ENCODE assay signal across 8 mouse cellular contexts in genomic region chr5:125178171-125179006, GRCm38 (mm10). TPM values are rescaled to one million over a fixed set of nuclear protein-coding genes. Genes with fewer than 3 reads are reported as not detected.
DNase-seq lines count a peak whose midpoint lies in the region; ATAC-seq and TF ChIP-seq lines count a peak whose summit lies in the region.

No protein-coding gene starts in this region.

- under 1% methylated on average over 60 of the region's 60 CpGs for WGBS in intestine, embryonic 16.5 days
- WGBS in liver, adult 2 months, result under 1% methylated on average over 60 of the region's 60 CpGs
- under 1% methylated on average over 44 of the region's 60 CpGs for WGBS in stomach, postnatal 0 days

- H3K9me3 ChIP-seq in intestine, embryonic 16.5 days (ENCODE audit: control insufficient read depth, low read length), result no peaks in the 10 kb centered on the region
- no peaks in the 10 kb centered on the region for H3K9me3 ChIP-seq in stomach, postnatal 0 days (ENCODE audit: control insufficient read depth, low read length)

- H3K4me1 ChIP-seq in intestine, embryonic 16.5 days (ENCODE audit: control insufficient read depth, insufficient read depth, low read length), result peaks cover 48% of the 10 kb centered on the region
- peaks cover 33% of the 10 kb centered on the region for H3K4me1 ChIP-seq in liver, adult 2 months (ENCODE audit: control insufficient read depth, insufficient read depth, low read length)
- peaks cover 8% of the 10 kb centered on the region for H3K4me1 ChIP-seq in stomach, postnatal 0 days (replicated peaks; ENCODE audit: control insufficient read depth, insufficient read depth)

- H3K79me2 ChIP-seq in liver, adult 2 months (ENCODE audit: control insufficient read depth, insufficient read depth, low read length), result peaks cover 19% of the 10 kb centered on the region; the same call in 1 of the 2 replicates

- 0 out of 2 replicates have a peak, but pooled peaks have one; percentile 3 for TF ChIP-seq CTCF in liver, adult 2 months (IDR thresholded peaks at IDR 0.05; ENCODE audit: low read depth, low read length)
- TF ChIP-seq CTCF in stomach, postnatal 0 days (IDR thresholded peaks at IDR 0.05; ENCODE audit: low read depth), result no peak

- peak overlapping the region; percentile 94 for H3K27ac ChIP-seq in intestine, embryonic 16.5 days (ENCODE audit: low read length)
- peak overlapping the region; percentile 61 for H3K27ac ChIP-seq in liver, adult 2 months (replicated peaks; ENCODE audit: insufficient read depth, low read depth, low read length)
- H3K27ac ChIP-seq in stomach, postnatal 0 days (replicated peaks), result peak overlapping the region; percentile 96

- peak; percentile 66 for ATAC-seq in intestine, embryonic 16.5 days
- peak; percentile 28 for ATAC-seq in stomach, postnatal 0 days (ENCODE audit: low FRiP score, low TSS enrichment)

- H3K27me3 ChIP-seq in intestine, embryonic 16.5 days (replicated peaks; ENCODE audit: control insufficient read depth, insufficient read depth, low read length), result no peaks in the 10 kb centered on the region
- H3K27me3 ChIP-seq in liver, adult 2 months (ENCODE audit: control insufficient read depth, insufficient read depth, low read length), result no peaks in the 10 kb centered on the region
- no peaks in the 10 kb centered on the region for H3K27me3 ChIP-seq in stomach, postnatal 0 days (ENCODE audit: control insufficient read depth, insufficient read depth, low read length)

- H3K36me3 ChIP-seq in intestine, embryonic 16.5 days (ENCODE audit: control insufficient read depth, insufficient read depth, low read length), result no peaks in the 10 kb centered on the region
- H3K36me3 ChIP-seq in liver, adult 2 months (ENCODE audit: control insufficient read depth, insufficient read depth, low read length), result no peaks in the 10 kb centered on the region
- no peaks in the 10 kb centered on the region for H3K36me3 ChIP-seq in stomach, postnatal 0 days (ENCODE audit: control insufficient read depth, insufficient read depth, low read length)

- peak; percentile 66 for DNase-seq in 416B (ENCODE audit: low read depth)
- DNase-seq in adrenal gland, adult (ENCODE audit: inconsistent age in 2 of 2, low spot score in 1 of 2), result peak; percentile 82 to 94
- peak; percentile 70 for DNase-seq in embryo, embryonic 10.5 days (ENCODE audit: low spot score)
- peak; percentile 98 for DNase-seq in heart, adult 11 months
- no peak for DNase-seq in liver, adult 2 months (ENCODE audit: extremely low read depth, low read depth, low spot score)
- peak; percentile 83 for DNase-seq in neural tube, embryonic 10.5 days (ENCODE audit: extremely low spot score, low spot score)
- DNase-seq in stomach, postnatal 0 days (ENCODE audit: low spot score), result peak; percentile 71

- no peak for TF ChIP-seq EP300 in stomach, postnatal 0 days (optimal IDR thresholded peaks at IDR 0.05)

- H3K4me2 ChIP-seq in intestine, embryonic 16.5 days (ENCODE audit: low read depth, low read length), result peak overlapping the region; percentile 92
- peak overlapping the region; percentile 93 for H3K4me2 ChIP-seq in stomach, postnatal 0 days (replicated peaks; ENCODE audit: low read depth)

- peak overlapping the region; percentile 85 for H3K9ac ChIP-seq in intestine, embryonic 16.5 days (ENCODE audit: low read depth, low read length)
- H3K9ac ChIP-seq in liver, adult 2 months (ENCODE audit: low read depth, low read length), result peak overlapping the region; percentile 79
- H3K9ac ChIP-seq in stomach, postnatal 0 days (ENCODE audit: low read length), result peak overlapping the region; percentile 93

- H3K4me3 ChIP-seq in intestine, embryonic 16.5 days (ENCODE audit: low read length), result peak overlapping the region; percentile 89
- H3K4me3 ChIP-seq in liver, adult 2 months (ENCODE audit: insufficient read depth, low read depth, low read length), result peak overlapping the region; percentile 60
- H3K4me3 ChIP-seq in stomach, postnatal 0 days (ENCODE audit: low read depth, low read length), result peak overlapping the region; percentile 82

- no peak for TF ChIP-seq POLR2A in liver, adult 2 months (IDR thresholded peaks at IDR 0.05; ENCODE audit: extremely low read depth, insufficient read depth, low read length)

RNA-seq across cellular contexts. Expression of gene Ncor2, which starts 0.6 kb away (rescaled TPM):
- 13.1 and 14.4 TPM in 2 replicates for polyA plus RNA-seq in intestine, embryonic 16.5 days (2015; fragmentation: Nextera tagmentation; extraction: Ambion mirVana)
- 7.1 and 9.4 TPM in 2 replicates for total RNA-seq in liver, adult 2 months (2014; rRNA removed)
- polyA plus RNA-seq in liver, adult 2 months (2012; rRNA removed), result 15.0 and 17.0 TPM in 2 replicates
- 11.1 and 12.1 TPM in 2 replicates for polyA plus RNA-seq in stomach, postnatal 0 days (2015; fragmentation: Nextera tagmentation; extraction: Ambion mirVana)
